Mouse (Mus musculus): Measurements from ENCODE around the gene Abcg1.

DNA sequence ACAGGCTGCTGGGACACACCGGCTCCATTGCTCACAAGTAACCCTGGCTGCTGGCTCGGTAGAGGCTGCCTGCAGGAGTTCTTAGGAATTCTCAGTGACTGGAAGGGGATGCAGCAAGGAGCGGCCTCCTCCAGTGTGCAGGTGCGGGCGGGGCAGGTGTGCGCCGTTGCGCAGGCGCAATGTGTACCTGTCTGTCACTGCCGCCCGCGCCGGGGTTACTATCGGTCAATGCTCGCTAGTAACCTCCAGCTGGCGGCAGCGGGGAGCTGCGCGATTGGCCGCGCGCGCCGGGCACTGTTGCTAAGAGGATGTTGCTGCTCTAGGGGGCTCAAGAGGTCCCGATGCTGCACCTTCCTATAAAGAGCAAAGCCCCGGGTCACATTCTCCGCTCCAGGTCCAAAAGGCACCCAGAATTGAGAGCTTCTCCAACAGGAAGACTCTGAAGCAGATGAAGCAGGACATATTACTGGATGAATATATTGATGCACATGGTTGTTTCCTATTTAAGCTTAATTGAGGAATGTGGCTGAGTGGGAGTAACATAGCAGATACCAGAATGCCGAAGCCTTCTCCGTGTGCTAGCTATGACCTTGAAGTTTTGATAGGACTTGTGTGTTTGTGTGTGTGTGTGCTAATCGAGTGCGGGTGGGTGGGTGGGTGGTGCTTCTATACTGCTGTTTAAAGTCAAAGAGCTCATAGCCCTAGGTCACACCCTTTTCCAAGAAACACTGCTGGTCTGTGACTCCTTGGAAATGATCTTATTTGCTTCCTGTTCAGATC, 16.0 kb downstream of the Abcg1 start:
- TF ChIP-seq CTCF (IDR thresholded peaks at IDR 0.05; ENCODE audit: extremely low read depth, insufficient read length, insufficient replicate concordance, low read depth, low read length) (no peak), POLR2A (IDR thresholded peaks at IDR 0.05; ENCODE audit: low read depth, low read length) (no peak)
